Mouse (Mus musculus): ENCODE measurements around the gene Ephb2. TPM values are rescaled to one million over a fixed set of nuclear protein-coding genes. Genes with fewer than 3 reads are reported as not detected.
A peak's percentile ranks its signal among the peaks of the same experiment; 100 is the strongest.

The Ephb2 gene
- polyA plus RNA-seq, 1 experiment from 2014 or later, result 15.6 TPM

DNA sequence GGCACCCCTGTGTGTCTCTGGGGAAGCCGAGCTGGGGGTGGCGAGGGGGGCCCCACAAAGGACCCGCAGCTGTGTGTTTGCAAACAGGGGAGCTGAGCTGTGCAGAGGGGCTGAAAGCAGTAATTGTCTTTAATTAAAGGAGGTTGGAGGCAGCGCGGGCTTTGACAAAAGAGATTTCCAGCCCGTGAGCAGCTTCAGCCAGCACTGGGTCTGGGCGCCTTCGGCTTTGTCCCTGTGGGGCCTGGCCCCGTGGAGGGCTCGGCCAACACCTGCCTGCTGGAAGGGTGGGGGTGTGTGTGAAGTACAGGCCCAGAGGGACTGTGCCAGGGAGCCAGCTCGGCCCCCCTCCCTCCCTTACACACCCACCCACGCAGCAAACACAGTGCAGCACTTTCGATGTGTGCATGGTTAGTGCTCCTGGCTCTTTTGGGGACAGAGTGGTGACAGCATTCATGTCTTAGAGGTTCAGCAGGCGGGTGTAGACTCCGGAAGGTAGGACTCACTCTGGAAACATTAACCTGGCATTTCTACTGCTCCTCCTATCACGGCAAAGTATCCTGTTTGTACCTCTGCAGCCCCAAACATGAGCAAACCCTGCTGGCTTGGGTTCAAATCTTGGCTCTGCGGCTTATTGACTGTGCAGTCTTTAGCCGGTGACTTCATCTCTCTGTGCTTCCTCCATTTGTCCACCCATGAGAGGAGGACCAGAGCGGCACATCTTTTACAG lies 85.8 kb downstream of the Ephb2 start:
- peaks cover 100% of the 10 kb centered on the region for H3K4me1 ChIP-seq
- H3K36me3 ChIP-seq, result peaks cover 22% of the 10 kb centered on the region
- WGBS, result 14% methylated on average over 19 of the region's 19 CpGs
- DNase-seq (ENCODE audit: low spot score), result peak; percentile 66
- peak overlapping the region; percentile 40 for H3K4me3 ChIP-seq
- H3K27ac ChIP-seq (replicated peaks), result peak overlapping the region; percentile 98
- no peaks in the 10 kb centered on the region for H3K9me3 ChIP-seq (replicated peaks)
- peaks cover 10% of the 10 kb centered on the region for H3K27me3 ChIP-seq (ENCODE audit: low read depth, poor library complexity, severe bottlenecking)

DNA sequence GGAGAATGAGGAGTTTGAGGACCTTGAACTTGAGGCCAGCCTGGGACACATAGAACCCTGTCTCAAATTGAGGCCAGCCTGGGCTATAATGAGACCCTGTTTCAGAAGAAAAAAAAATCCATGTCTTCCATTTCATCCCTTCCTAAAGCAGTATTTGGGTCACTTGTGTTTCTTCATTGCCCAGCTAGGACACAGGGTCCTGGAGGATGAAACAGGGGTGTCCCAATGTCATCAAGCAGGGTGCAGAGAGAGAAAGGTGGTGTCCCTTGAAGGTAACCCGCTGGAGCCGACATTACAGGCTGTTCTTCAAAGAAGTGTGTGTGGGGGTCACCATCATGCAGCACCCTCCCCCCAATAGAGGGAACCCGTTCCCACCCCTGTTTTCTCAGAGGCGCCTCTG lies 86.4 kb downstream of the Ephb2 start:
- DNase-seq (ENCODE audit: low spot score), result peak; percentile 34
- peaks cover 100% of the 10 kb centered on the region for H3K4me1 ChIP-seq
- peak overlapping the region; percentile 40; the same call in 1 of the 2 replicates for H3K4me3 ChIP-seq

DNA sequence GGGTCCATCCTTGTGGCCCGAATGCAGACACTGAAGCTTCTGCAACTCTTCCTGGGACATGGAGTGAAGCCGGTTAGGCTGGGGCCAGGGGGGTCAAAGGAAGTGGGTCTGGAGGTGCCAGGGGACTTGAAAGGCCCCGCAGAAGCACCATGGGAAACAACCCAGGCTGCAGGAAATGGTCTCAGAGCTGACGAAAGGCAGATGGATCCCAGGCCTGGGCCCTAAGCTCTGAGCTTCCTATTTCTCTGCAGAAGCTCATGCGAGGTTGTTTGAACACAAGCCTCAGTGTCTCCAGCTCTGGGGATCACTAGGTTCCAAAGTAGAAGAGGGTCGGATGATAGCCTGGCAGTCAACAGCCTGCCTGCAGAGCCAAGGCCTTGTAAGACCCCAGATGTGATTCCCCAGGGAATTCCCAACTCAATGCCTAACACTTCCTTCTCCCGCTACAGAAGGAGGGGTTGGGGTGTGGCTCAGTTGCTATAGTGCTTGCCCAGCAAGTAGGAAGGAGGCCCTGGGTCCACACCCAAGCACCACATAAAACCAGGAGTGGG lies 86.9 kb downstream of the Ephb2 start:
- Histone ChIP-seq H3K27me3 (ENCODE audit: low read depth, poor library complexity, severe bottlenecking) (peaks cover 10% of the 10 kb centered on the region), H3K9me3 (replicated peaks) (no peaks in the 10 kb centered on the region), H3K27ac (replicated peaks) (peak overlapping the region; percentile 98), H3K4me1 (peaks cover 100% of the 10 kb centered on the region), H3K36me3 (peaks cover 22% of the 10 kb centered on the region), H3K4me3 (peak overlapping the region; percentile 40; the same call in 1 of the 2 replicates)
- 44% methylated on average over 7 of the region's 7 CpGs for WGBS
- no peak for DNase-seq (ENCODE audit: low spot score)

More for the DNA sequence above, 86.4 kb downstream of the Ephb2 start:
- peak overlapping the region; percentile 98 for H3K27ac ChIP-seq (replicated peaks)
- H3K27me3 ChIP-seq (ENCODE audit: low read depth, poor library complexity, severe bottlenecking), result peaks cover 10% of the 10 kb centered on the region
- 11% methylated on average over 4 of the region's 4 CpGs for WGBS
- H3K9me3 ChIP-seq (replicated peaks), result no peaks in the 10 kb centered on the region
- peaks cover 22% of the 10 kb centered on the region for H3K36me3 ChIP-seq

DNA sequence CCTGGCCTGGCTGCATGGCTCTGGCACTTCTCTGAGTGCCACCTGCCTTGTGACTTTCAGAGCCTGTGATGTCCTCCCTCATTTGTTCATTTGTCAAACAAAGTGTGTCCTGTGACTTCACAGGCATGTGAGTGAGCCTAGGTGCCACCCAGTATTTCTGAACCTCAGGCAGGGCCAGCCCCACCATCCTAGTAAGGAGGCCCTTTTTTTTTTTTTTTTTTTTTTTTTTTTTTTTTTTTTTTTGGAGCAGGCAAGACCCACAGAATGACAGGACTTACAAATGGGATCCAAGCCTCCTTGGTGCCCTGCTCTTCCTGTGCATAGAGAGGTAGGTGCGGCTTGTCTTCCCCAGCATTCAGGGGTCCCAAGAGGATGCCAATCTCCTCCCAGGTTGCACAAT lies 89.3 kb downstream of the Ephb2 start:
- Histone ChIP-seq H3K9me3 (replicated peaks) (no peaks in the 10 kb centered on the region), H3K4me1 (peaks cover 100% of the 10 kb centered on the region), H3K27me3 (ENCODE audit: low read depth, poor library complexity, severe bottlenecking) (0 out of 2 replicates have a peak, but pooled peaks cover 3% of the 10 kb centered on the region), H3K27ac (replicated peaks) (peak overlapping the region; percentile 98), H3K4me3 (no peak overlapping the region), H3K36me3 (peaks cover 20% of the 10 kb centered on the region)
- DNase-seq (ENCODE audit: low spot score), result no peak
- WGBS, result 67% methylated on average over 1 of the region's 1 CpGs

DNA sequence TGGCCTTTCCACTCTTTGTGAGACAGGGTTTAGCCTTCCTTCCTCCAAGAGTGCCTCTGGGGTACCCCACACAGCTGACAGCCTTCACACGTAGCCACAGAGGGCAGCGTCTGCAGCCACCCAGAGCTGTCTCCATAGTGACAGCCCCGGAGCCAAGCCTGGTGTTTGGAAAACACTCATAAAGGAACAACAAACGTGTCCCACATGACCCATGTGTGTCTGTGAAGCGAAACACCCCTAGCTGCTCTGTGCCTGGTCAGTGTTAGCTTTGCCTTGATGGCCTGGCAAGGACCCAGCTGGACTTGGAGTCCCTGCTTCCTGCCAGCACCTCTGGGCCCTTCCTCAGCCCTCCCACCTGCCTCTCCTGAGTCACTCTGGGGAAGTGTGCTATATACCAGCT lies 93.1 kb downstream of the Ephb2 start:
- H3K36me3 ChIP-seq, result peaks cover 34% of the 10 kb centered on the region
- no peaks in the 10 kb centered on the region for H3K9me3 ChIP-seq (replicated peaks)
- WGBS, result 21% methylated on average over 5 of the region's 5 CpGs
- 0 out of 2 replicates have a peak overlapping the region, but pooled peaks have one; percentile 0 for H3K4me3 ChIP-seq
- peak overlapping the region; percentile 74 for H3K27ac ChIP-seq (replicated peaks)
- no peaks in the 10 kb centered on the region for H3K27me3 ChIP-seq (ENCODE audit: low read depth, poor library complexity, severe bottlenecking)
- H3K4me1 ChIP-seq, result peaks cover 100% of the 10 kb centered on the region
- peak; percentile 38 for DNase-seq (ENCODE audit: low spot score)

DNA sequence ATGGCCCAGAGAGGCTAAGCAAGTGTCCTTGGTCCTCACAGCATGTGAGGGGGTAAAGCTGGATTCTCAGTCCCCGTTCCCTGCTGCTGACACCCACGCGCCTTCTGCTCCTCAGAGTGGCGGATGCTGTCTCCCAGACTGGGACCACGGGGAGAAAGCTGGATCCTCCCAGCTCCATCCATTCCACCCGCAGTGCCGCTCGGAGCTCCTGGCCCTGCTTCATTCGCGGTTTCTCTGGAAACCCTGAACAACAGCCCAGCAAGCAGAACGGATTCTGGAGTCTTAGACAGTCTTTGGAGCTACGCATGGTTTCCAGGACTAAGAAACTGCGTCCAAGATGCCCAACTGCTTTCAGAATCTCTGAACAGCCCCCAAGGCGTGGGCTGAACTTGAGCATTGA lies 93.9 kb downstream of the Ephb2 start:
- Histone ChIP-seq H3K9me3 (replicated peaks) (no peaks in the 10 kb centered on the region), H3K36me3 (peaks cover 36% of the 10 kb centered on the region), H3K4me3 (no peak overlapping the region), H3K27me3 (ENCODE audit: low read depth, poor library complexity, severe bottlenecking) (no peaks in the 10 kb centered on the region), H3K4me1 (peaks cover 100% of the 10 kb centered on the region), H3K27ac (replicated peaks) (peak overlapping the region; percentile 74)
- DNase-seq (ENCODE audit: low spot score), result no peak
- 73% methylated on average over 14 of the region's 14 CpGs for WGBS

DNA sequence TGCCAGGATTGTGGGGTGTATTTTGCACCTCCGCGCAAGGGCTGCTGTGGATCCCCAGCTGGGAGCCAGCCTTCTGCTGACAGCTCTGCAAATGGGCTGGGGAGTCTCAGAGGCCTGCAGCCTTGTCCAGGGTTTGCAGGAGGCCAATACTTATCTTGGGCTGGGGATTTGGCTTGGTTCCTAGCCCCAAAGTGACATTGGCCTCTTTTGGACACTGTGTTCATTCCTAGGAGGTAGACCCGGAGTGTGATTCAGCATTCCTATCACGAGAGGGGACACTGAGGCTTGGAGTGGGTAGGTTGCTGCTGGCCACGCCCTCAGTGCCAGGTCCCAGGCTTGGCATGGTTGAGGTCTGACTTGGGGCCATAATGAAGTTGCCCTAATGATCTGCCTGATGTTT lies 94.8 kb downstream of the Ephb2 start:
- WGBS, result 94% methylated on average over 5 of the region's 5 CpGs
- no peak for DNase-seq (ENCODE audit: low spot score)
- Histone ChIP-seq H3K36me3 (peaks cover 36% of the 10 kb centered on the region), H3K9me3 (replicated peaks) (no peaks in the 10 kb centered on the region), H3K4me1 (peaks cover 100% of the 10 kb centered on the region), H3K27ac (replicated peaks) (peak overlapping the region; percentile 74; the same call in 1 of the 2 replicates), H3K27me3 (ENCODE audit: low read depth, poor library complexity, severe bottlenecking) (no peaks in the 10 kb centered on the region), H3K4me3 (no peak overlapping the region)

DNA sequence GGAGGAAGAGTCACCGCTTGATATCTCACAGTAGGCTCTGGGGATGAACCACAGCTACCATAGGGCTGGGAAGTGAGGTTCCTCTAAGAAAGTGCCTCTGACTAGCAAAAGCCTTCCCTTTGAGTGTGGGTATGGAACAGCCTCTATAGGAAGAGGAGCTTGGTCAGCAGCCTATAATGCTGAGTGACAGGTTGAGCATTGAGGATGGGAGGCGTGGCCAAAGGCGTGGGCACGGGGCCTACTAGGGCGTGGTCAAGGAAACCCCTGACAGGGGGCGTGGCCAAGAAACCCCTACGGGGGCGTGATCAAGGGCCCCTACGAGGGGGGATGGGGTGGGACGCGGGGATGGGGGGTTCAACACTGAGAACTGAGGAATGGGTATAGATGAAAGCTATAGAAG lies 96.6 kb downstream of the Ephb2 start:
- 13% methylated on average over 11 of the region's 11 CpGs for WGBS

DNA sequence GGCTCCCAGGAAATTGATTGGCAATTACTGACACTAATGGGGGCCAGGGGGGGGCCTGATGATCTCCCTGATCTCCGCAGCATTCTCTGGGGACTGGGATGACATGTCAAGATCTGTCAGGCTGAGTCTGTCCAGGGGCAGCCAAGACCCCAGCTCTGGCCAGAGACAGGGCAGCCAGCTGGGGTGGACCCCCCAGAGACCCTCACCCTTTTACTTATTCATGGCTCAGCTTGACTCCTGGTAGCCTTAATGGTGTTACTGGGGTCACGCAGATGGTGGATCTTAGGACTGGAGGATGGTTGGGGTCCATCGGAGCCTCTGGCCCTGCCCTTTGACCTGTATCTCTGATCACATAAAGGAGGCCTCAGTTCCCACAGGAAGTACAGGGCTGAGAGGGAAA lies 97.5 kb downstream of the Ephb2 start:
- Histone ChIP-seq H3K36me3 (peaks cover 29% of the 10 kb centered on the region), H3K4me3 (no peak overlapping the region), H3K27ac (replicated peaks) (peak overlapping the region; percentile 70), H3K27me3 (ENCODE audit: low read depth, poor library complexity, severe bottlenecking) (no peaks in the 10 kb centered on the region), H3K4me1 (peaks cover 100% of the 10 kb centered on the region), H3K9me3 (replicated peaks) (no peaks in the 10 kb centered on the region)
- WGBS, result 44% methylated on average over 3 of the region's 3 CpGs
- peak; percentile 39 for DNase-seq (ENCODE audit: low spot score)

More for the DNA sequence above, 96.6 kb downstream of the Ephb2 start:
- Histone ChIP-seq H3K4me1 (peaks cover 100% of the 10 kb centered on the region), H3K9me3 (replicated peaks) (no peaks in the 10 kb centered on the region), H3K27ac (replicated peaks) (peak overlapping the region; percentile 70), H3K4me3 (0 out of 2 replicates have a peak overlapping the region, but pooled peaks have one; percentile 7), H3K36me3 (peaks cover 36% of the 10 kb centered on the region), H3K27me3 (ENCODE audit: low read depth, poor library complexity, severe bottlenecking) (no peaks in the 10 kb centered on the region)
- DNase-seq (ENCODE audit: low spot score), result peak; percentile 84

DNA sequence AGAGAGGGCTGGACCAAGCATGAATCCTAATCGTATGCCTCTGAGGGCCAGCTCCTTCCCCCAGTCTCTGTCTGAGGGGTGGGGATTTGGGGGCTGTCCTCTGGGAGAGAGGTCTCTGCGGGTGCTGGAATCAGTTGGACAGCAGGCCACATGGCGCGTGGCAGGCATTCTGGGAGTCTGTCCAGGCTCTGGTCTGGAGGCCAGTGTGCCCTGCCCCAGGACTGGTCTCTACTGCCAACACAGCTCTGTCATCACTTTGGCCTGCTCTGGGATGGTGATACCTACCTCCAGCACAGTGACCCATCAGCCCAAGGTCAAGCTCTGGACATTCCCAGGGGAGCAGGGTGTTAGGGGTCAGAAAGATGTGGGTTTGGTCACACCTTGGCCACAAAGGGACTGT lies 99.9 kb downstream of the Ephb2 start:
- peaks cover 99% of the 10 kb centered on the region for H3K4me1 ChIP-seq
- DNase-seq (ENCODE audit: low spot score), result no peak
- peaks cover 26% of the 10 kb centered on the region for H3K36me3 ChIP-seq
- WGBS, result 76% methylated on average over 4 of the region's 4 CpGs
- no peaks in the 10 kb centered on the region for H3K27me3 ChIP-seq (ENCODE audit: low read depth, poor library complexity, severe bottlenecking)
- H3K27ac ChIP-seq (replicated peaks), result peak overlapping the region; percentile 11; the same call in 1 of the 2 replicates
- H3K9me3 ChIP-seq (replicated peaks), result no peaks in the 10 kb centered on the region
- H3K4me3 ChIP-seq, result no peak overlapping the region

DNA sequence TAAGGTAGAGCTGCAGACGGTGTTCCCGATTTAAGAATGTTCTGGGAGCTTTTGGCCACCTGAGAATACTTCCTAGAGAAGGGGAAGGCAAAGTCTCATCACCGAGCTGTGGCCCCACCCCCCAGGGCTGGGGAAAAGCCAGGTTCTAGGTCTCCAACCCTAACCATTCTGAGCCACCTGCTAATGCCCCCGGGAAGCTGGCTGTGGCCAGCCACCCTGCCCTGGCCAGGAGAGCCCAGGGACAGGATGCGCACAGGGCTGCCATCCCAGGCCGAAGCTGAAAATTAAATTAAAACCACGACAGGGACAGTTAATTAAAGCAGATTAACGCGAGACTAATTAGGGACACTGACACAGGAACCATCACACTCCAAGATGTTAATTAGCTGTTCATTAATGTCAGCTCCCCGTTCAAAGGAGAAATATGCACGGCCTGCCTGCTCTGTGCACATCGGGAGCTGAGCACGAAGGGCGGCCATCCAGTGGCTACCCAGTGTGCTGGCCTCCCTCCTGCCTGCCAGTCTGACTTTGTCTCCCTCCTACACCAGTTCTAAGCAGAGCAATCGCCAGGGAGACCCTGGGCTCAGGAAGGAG lies 101.5 kb downstream of the Ephb2 start:
- no peak overlapping the region for H3K4me3 ChIP-seq
- DNase-seq (ENCODE audit: low spot score), result no peak
- H3K27me3 ChIP-seq (ENCODE audit: low read depth, poor library complexity, severe bottlenecking), result no peaks in the 10 kb centered on the region
- no peaks in the 10 kb centered on the region for H3K9me3 ChIP-seq (replicated peaks)
- WGBS, result 78% methylated on average over 15 of the region's 15 CpGs
- peaks cover 33% of the 10 kb centered on the region for H3K36me3 ChIP-seq
- H3K27ac ChIP-seq (replicated peaks), result peak overlapping the region; percentile 73
- peaks cover 89% of the 10 kb centered on the region for H3K4me1 ChIP-seq

DNA sequence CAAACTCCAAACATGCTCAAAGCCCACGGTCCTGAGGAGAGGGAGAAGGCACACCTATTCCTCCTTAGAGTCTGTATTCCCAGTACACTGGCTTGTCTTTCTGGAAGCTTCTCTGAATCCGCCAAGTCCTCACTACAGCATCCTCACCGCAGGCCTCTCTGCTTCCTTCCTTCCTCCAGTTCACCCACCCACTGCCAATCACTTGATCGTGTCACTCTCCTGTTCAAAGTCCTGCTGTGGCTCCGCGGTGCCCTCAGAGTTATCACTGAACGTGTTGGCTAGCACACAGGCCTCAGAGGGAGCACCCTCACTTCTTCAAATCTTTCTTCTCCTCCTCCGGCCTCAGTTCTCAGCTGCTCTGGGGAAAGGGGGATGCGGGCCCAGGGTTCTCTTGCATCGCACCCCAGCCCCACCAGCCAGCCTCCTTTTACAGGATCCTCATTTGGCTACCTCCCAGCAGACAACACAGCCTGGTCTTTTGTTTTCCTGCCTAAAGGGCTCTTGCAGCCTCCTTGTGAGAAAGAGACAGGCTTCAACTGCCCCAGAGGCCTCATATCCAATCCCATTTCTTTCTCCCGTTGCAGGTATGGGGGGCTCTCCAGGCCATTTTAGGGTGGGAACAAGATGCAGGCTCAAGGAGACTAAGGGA lies 102.4 kb downstream of the Ephb2 start:
- Histone ChIP-seq H3K4me1 (peaks cover 79% of the 10 kb centered on the region), H3K36me3 (peaks cover 41% of the 10 kb centered on the region), H3K27ac (replicated peaks) (peak overlapping the region; percentile 73), H3K27me3 (ENCODE audit: low read depth, poor library complexity, severe bottlenecking) (no peaks in the 10 kb centered on the region), H3K9me3 (replicated peaks) (no peaks in the 10 kb centered on the region), H3K4me3 (no peak overlapping the region)
- DNase-seq (ENCODE audit: low spot score), result no peak
- 47% methylated on average over 11 of the region's 11 CpGs for WGBS
